Mouse (Mus musculus): ENCODE measurements around the gene Sdr42e1.

DNA sequence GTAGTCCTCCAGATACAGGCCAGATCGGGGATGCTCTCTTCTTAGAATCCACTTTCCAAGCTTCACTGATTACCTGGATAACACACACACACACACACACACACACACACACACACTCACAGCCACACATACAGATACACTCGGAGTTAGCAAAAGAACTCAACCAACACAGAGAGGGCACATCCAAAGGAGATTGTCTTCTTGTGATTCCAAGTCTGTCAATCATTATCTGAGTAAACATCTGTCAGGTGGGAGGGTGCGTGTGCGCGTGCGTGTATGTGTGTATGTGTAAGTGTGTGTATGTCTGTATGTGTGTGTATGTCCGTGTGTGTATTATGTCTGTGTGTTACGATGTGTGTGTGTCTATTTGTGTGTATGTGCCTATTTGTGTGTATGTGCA is 27.8 kb upstream of the Sdr42e1 start:
- no peak for TF ChIP-seq CTCF (IDR thresholded peaks at IDR 0.05; ENCODE audit: borderline replicate concordance, insufficient read depth, low read depth, low read length)
- no peak for TF ChIP-seq POLR2A (IDR thresholded peaks at IDR 0.05; ENCODE audit: borderline replicate concordance, insufficient read depth, low read length)
